Mouse (Mus musculus) thymus, postnatal 4 days (tissue): ENCODE data around the gene Elovl7.

Experiments
- DNase-seq: peaks from one replicate; pipeline ENCODE4 v3.0.0; 2021

Gene Elovl7

GRCm38 (mm10) chr13:108214081-108214484, at the start of gene Elovl7:
Elovl7 (plus strand) TSS chr13:108214404.
- peak; percentile 94 for DNase-seq

GRCm38 (mm10) chr13:108164621-108165020, 49.6 kb upstream of the Elovl7 start:
- no peak for DNase-seq

- DNase-seq = peak; percentile 11
Observed at GRCm38 (mm10) chr13:108170002-108170401, 44.2 kb upstream of the Elovl7 start.

- DNase-seq = no peak
Observed at GRCm38 (mm10) chr13:108170511-108170910, 43.7 kb upstream of the Elovl7 start.

GRCm38 (mm10) chr13:108179618-108180017, 34.6 kb upstream of the Elovl7 start:
- DNase-seq = no peak

GRCm38 (mm10) chr13:108180821-108181220, 33.4 kb upstream of the Elovl7 start:
- no peak for DNase-seq

GRCm38 (mm10) chr13:108184743-108185255, 29.4 kb upstream of the Elovl7 start:
- DNase-seq = no peak

- no peak for DNase-seq
Observed at GRCm38 (mm10) chr13:108185530-108185929, 28.7 kb upstream of the Elovl7 start.

- DNase-seq = no peak
Observed at GRCm38 (mm10) chr13:108187994-108188393, 26.2 kb upstream of the Elovl7 start.

GRCm38 (mm10) chr13:108191074-108191720, 23.0 kb upstream of the Elovl7 start:
- peak; percentile 66 for DNase-seq

GRCm38 (mm10) chr13:108195474-108195873, 18.7 kb upstream of the Elovl7 start:
- no peak for DNase-seq

- DNase-seq = no peak
Observed at GRCm38 (mm10) chr13:108204857-108205256, 9.3 kb upstream of the Elovl7 start.

GRCm38 (mm10) chr13:108207447-108207846, 6.8 kb upstream of the Elovl7 start:
- no peak for DNase-seq

- DNase-seq = no peak
Observed at GRCm38 (mm10) chr13:108208090-108208489, 6.1 kb upstream of the Elovl7 start.

GRCm38 (mm10) chr13:108210960-108211359, 3.2 kb upstream of the Elovl7 start:
- no peak for DNase-seq

- DNase-seq = no peak
Observed at GRCm38 (mm10) chr13:108212397-108213018, 1.7 kb upstream of the Elovl7 start.

GRCm38 (mm10) chr13:108214485-108215107, 392 bp downstream of the Elovl7 start:
- DNase-seq = no peak

- peak; percentile 23 for DNase-seq
Observed at GRCm38 (mm10) chr13:108215231-108215780, 1.1 kb downstream of the Elovl7 start.

GRCm38 (mm10) chr13:108219773-108220172, 5.6 kb downstream of the Elovl7 start:
- no peak for DNase-seq

- no peak for DNase-seq
Observed at GRCm38 (mm10) chr13:108229191-108229590, 15.0 kb downstream of the Elovl7 start.

GRCm38 (mm10) chr13:108229634-108230330, 15.6 kb downstream of the Elovl7 start:
- DNase-seq = no peak

GRCm38 (mm10) chr13:108240012-108240411, 25.8 kb downstream of the Elovl7 start:
- no peak for DNase-seq

- no peak for DNase-seq
Observed at GRCm38 (mm10) chr13:108241715-108242114, 27.5 kb downstream of the Elovl7 start.
